Mouse (Mus musculus) cerebellum, postnatal 25 days (tissue): ENCODE data around the gene Slc9b1.
A peak's percentile ranks its signal among the peaks of the same experiment; 100 is the strongest.

Experiments
- DNase-seq, 2 experiments: peaks; one replicate each; pipeline ENCODE4 v3.0.0; 2021; ENCODE audit warnings: mixed read lengths in 2 of 2

Gene Slc9b1

GRCm38 (mm10) chr3:135395085-135395484 lies 47.3 kb downstream of the Slc9b1 start:
- DNase-seq, result no peak

GRCm38 (mm10) chr3:135396081-135396480 lies 48.3 kb downstream of the Slc9b1 start:
- DNase-seq, result no peak

GRCm38 (mm10) chr3:135397112-135397511 lies 49.3 kb downstream of the Slc9b1 start:
- DNase-seq, result no peak

- DNase-seq, result peak; percentile 87 to 94
Measured at GRCm38 (mm10) chr3:135402201-135402658, 54.4 kb downstream of the Slc9b1 start.

GRCm38 (mm10) chr3:135403211-135403610 lies 55.4 kb downstream of the Slc9b1 start:
- DNase-seq, result no peak

GRCm38 (mm10) chr3:135403856-135404255 lies 56.0 kb downstream of the Slc9b1 start:
- DNase-seq, result no peak

- no peak for DNase-seq
Measured at GRCm38 (mm10) chr3:135404599-135404998, 56.8 kb downstream of the Slc9b1 start.

- DNase-seq, result no peak
Measured at GRCm38 (mm10) chr3:135407351-135407750, 59.5 kb downstream of the Slc9b1 start.

GRCm38 (mm10) chr3:135409219-135409618 lies 61.4 kb downstream of the Slc9b1 start:
- DNase-seq, result no peak

- no peak for DNase-seq
Measured at GRCm38 (mm10) chr3:135411056-135411455, 63.2 kb downstream of the Slc9b1 start.

- DNase-seq, result no peak
Measured at GRCm38 (mm10) chr3:135411824-135412223, 64.0 kb downstream of the Slc9b1 start.

GRCm38 (mm10) chr3:135417245-135417644 lies 69.4 kb downstream of the Slc9b1 start:
- DNase-seq, result no peak

GRCm38 (mm10) chr3:135417799-135418198 lies 70.0 kb downstream of the Slc9b1 start:
- DNase-seq, result no peak

- no peak for DNase-seq
Measured at GRCm38 (mm10) chr3:135420542-135421309, 72.9 kb downstream of the Slc9b1 start.

GRCm38 (mm10) chr3:135421310-135421594 lies 73.4 kb downstream of the Slc9b1 start:
- no peak for DNase-seq

GRCm38 (mm10) chr3:135422232-135422855 lies 74.5 kb downstream of the Slc9b1 start:
- no peak for DNase-seq

- peak; percentile 93 to 94 for DNase-seq
Measured at GRCm38 (mm10) chr3:135422856-135423607, 75.2 kb downstream of the Slc9b1 start.

- DNase-seq, result no peak
Measured at GRCm38 (mm10) chr3:135423608-135424212, 75.9 kb downstream of the Slc9b1 start, which contains the start of gene Cisd2. Gene Cisd2 (minus strand): TSS chr3:135423925.

- DNase-seq, result no peak
Measured at GRCm38 (mm10) chr3:135436901-135437616, 89.2 kb downstream of the Slc9b1 start.

- peak; percentile 99 for DNase-seq
Measured at GRCm38 (mm10) chr3:135437758-135438495, 90.1 kb downstream of the Slc9b1 start, which contains the start of gene Ube2d3. Gene Ube2d3 (plus strand): TSS chr3:135438149.

GRCm38 (mm10) chr3:135438531-135438912 lies 90.7 kb downstream of the Slc9b1 start:
- DNase-seq, result peak; percentile 97 to 98
